Mouse (Mus musculus) myocyte (in vitro differentiated cells): ENCODE results near the gene Adamts2.

ENCODE experiments used
- CEBPB ChIP-seq: IDR thresholded peaks from 2 replicates; pipeline ENCODE4 v1.6.1; 2011; ENCODE audit warnings: mild to moderate bottlenecking, moderate library complexity; ENCODE audit not compliant: poor library complexity, insufficient read depth, severe bottlenecking
- E2F4 ChIP-seq: IDR thresholded peaks from one replicate; pipeline ENCODE4 v1.6.1; 2011; ENCODE audit warnings: mild to moderate bottlenecking, control low read depth, moderate library complexity; ENCODE audit not compliant: insufficient read depth
- MYOD1 ChIP-seq, 3 experiments: IDR thresholded peaks; one replicate each; pipeline ENCODE4 v1.6.1; 2011; ENCODE audit warnings: control low read depth in 2 of 3, low read depth in 2 of 3, mild to moderate bottlenecking in 2 of 3, moderate library complexity in 1 of 3; ENCODE audit not compliant: insufficient read length in 2 of 3, control insufficient read depth in 1 of 3
- MYOG ChIP-seq, 3 experiments: IDR thresholded peaks; one replicate each; pipeline ENCODE4 v1.6.1; 2011; ENCODE audit warnings: control low read depth in 2 of 3, low read depth in 2 of 3, mild to moderate bottlenecking in 2 of 3; ENCODE audit not compliant: insufficient read length in 2 of 3, control insufficient read depth in 1 of 3, insufficient read depth in 1 of 3
- POLR2A ChIP-seq: IDR thresholded peaks from one replicate; pipeline ENCODE4 v1.6.1; 2011; ENCODE audit warnings: low read depth, mild to moderate bottlenecking, control low read depth, moderate library complexity; ENCODE audit not compliant: insufficient read length
- TCF12 ChIP-seq: IDR thresholded peaks from one replicate; pipeline ENCODE4 v1.6.1; 2011; ENCODE audit warnings: mild to moderate bottlenecking, control low read depth; ENCODE audit not compliant: poor library complexity, insufficient read depth, severe bottlenecking
- USF1 ChIP-seq: IDR thresholded peaks from one replicate; pipeline ENCODE4 v1.6.1; 2011; ENCODE audit warnings: low read depth, mild to moderate bottlenecking, control low read depth, moderate library complexity

DNA sequence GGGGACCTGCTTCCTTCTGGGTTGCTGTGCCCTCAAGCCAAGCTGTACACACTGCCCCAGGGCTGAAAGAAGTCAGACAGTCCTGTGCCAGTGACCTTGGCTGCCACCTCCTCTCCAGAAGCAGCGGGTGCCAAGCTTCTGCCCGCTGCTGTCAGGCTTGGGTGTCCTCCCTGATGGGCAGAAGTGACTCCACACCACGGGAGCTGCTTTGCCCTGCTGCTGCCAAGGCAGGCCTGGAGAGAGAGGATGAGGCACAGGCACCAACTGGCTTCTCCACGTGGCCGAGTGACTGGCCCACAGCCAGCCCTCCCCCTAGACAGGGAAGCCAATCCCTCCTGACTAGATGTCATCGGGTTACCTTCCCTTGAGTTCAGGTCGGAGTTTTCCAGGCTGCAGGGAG lies 71.0 kb downstream of the Adamts2 start:
- TF ChIP-seq POLR2A (peak; percentile 42), E2F4 (no peak), CEBPB (no peak), MYOD1 (IDR thresholded peaks at IDR 0.05; ENCODE audit: control insufficient read depth in 1 of 3, insufficient read length in 2 of 3, low read depth in 2 of 3) (peak in 2 of 3 experiments; percentile 60 to 83), MYOG (IDR thresholded peaks at IDR 0.05; ENCODE audit: control insufficient read depth in 1 of 3, insufficient read depth in 1 of 3, insufficient read length in 2 of 3, low read depth in 2 of 3) (peak; percentile 43 to 85 (median 67)), USF1 (peak; percentile 79), TCF12 (no peak)
